Mouse (Mus musculus) liver, embryonic 16.5 days (tissue): ENCODE measurements at regions not wholly inside any gene's neighbourhood (a gene's known extent, or its start where the extent isn't known, plus 50 kb on each side); places are given as distances from the start of the nearest gene placed in this dataset.

Experiments
- ATAC-seq: fragments of 200-750 bp; cut with Nextera tagmentation; 2 replicates; pipeline ENCODE4 v1.8.0; 2017; ENCODE audit warnings: low read depth, mild to moderate bottlenecking, moderate number of reproducible peaks, moderate library complexity
- H3K27ac ChIP-seq: fragments of 300-500 bp; sonication (generic); 2 replicates; pipeline ENCODE4 v1.5.1; 2014; ENCODE audit warnings: mild to moderate bottlenecking, low read length
- H3K27me3 ChIP-seq: fragments of 300-500 bp; sonication (generic); 2 replicates; pipeline ENCODE4 v1.6.1; 2014; ENCODE audit warnings: low read depth, low read length, mixed read lengths; ENCODE audit not compliant: control insufficient read depth, insufficient read depth
- H3K36me3 ChIP-seq: fragments of 300-500 bp; sonication (generic); 2 replicates; pipeline ENCODE4 v1.6.1; 2014; ENCODE audit warnings: mild to moderate bottlenecking; ENCODE audit not compliant: control insufficient read depth, insufficient read depth
- H3K4me1 ChIP-seq: fragments of 300-500 bp; sonication (generic); 2 replicates; pipeline ENCODE4 v1.6.1; 2014; ENCODE audit warnings: low read depth, low read length, mixed read lengths; ENCODE audit not compliant: control insufficient read depth
- H3K4me2 ChIP-seq: fragments of 300-500 bp; sonication (generic); 2 replicates; pipeline ENCODE4 v1.6.1; 2014; ENCODE audit warnings: low read depth, low read length, mixed read lengths
- H3K4me3 ChIP-seq: fragments of 300-500 bp; sonication (generic); 2 replicates; pipeline ENCODE4 v1.5.1; 2014; ENCODE audit warnings: low read depth, mild to moderate bottlenecking, low read length
- H3K9ac ChIP-seq: fragments of 300-500 bp; sonication (generic); 2 replicates; pipeline ENCODE4 v1.6.1; 2014; ENCODE audit warnings: low read depth, low read length
- H3K9me3 ChIP-seq: fragments of 300-500 bp; sonication (generic); replicated peaks from 2 replicates; pipeline ENCODE4 v1.6.1; 2016; ENCODE audit warnings: low read length; ENCODE audit not compliant: control insufficient read depth

GRCm38 (mm10) chr1:143858532-143858931 is 81.5 kb downstream of the Uchl5 start:
- no peaks in the 10 kb centered on the region for H3K36me3 ChIP-seq
- no peak overlapping the region for H3K4me2 ChIP-seq
- no peak overlapping the region for H3K4me3 ChIP-seq
- H3K9me3 ChIP-seq: no peaks in the 10 kb centered on the region
- no peak for ATAC-seq
- H3K27ac ChIP-seq: no peak overlapping the region
- H3K9ac ChIP-seq: no peak overlapping the region
- no peaks in the 10 kb centered on the region for H3K4me1 ChIP-seq
- no peaks in the 10 kb centered on the region for H3K27me3 ChIP-seq
